Mouse (Mus musculus) stomach, embryonic 16.5 days (tissue): Measurements from ENCODE around the gene Tmed1. TPM values are rescaled to one million over a fixed set of nuclear protein-coding genes. Genes with fewer than 3 reads are reported as not detected.
"Not testable (repeated sequence)": the region's sequence is repeated elsewhere in the genome, so short reads cannot be mapped to it uniquely, and the experiment has no call there.

Source experiments
- ATAC-seq: fragments of 200-750 bp; cut with Nextera tagmentation; 2 replicates; pipeline ENCODE4 v1.8.0; 2017; ENCODE audit warnings: moderate number of reproducible peaks, moderate TSS enrichment; ENCODE audit not compliant: insufficient read depth, low FRiP score
- H3K27ac ChIP-seq: fragments of 300-500 bp; sonication (generic); 2 replicates; pipeline ENCODE4 v1.5.1; 2014; ENCODE audit warnings: low read length
- H3K27me3 ChIP-seq: fragments of 300-500 bp; sonication (generic); 2 replicates; pipeline ENCODE4 v1.6.1; 2014; ENCODE audit warnings: low read length, control low read depth, mixed read lengths; ENCODE audit not compliant: control insufficient read depth, insufficient read depth
- H3K36me3 ChIP-seq: fragments of 300-500 bp; sonication (generic); 2 replicates; pipeline ENCODE4 v1.6.1; 2014; ENCODE audit warnings: low read length; ENCODE audit not compliant: control insufficient read depth, insufficient read depth
- H3K4me1 ChIP-seq: fragments of 300-500 bp; sonication (generic); 2 replicates; pipeline ENCODE4 v1.6.1; 2014; ENCODE audit warnings: low read length, control low read depth, mixed read lengths; ENCODE audit not compliant: control insufficient read depth, insufficient read depth
- H3K4me2 ChIP-seq: fragments of 300-500 bp; sonication (generic); 2 replicates; pipeline ENCODE4 v1.6.1; 2014; ENCODE audit warnings: low read depth, low read length, mixed read lengths
- H3K4me3 ChIP-seq: fragments of 300-500 bp; sonication (generic); replicated peaks from 2 replicates; pipeline ENCODE4 v1.5.1; 2014; ENCODE audit warnings: mild to moderate bottlenecking, low read length
- H3K9ac ChIP-seq: fragments of 300-500 bp; sonication (generic); 2 replicates; pipeline ENCODE4 v1.6.1; 2014; ENCODE audit warnings: low read length
- H3K9me3 ChIP-seq: fragments of 300-500 bp; sonication (generic); replicated peaks from 2 replicates; pipeline ENCODE4 v1.6.1; 2016; ENCODE audit warnings: low read length, control low read depth; ENCODE audit not compliant: control insufficient read depth
- WGBS: fragments of 180-500 bp; shearing (Covaris S2); extraction: QIAGEN DNeasy Blood & Tissue Kit; methylation state at CpG from one replicate; pipeline ENCODE4 v1.1.7; 2014; 5-methylcytosine and 5-hydroxymethylcytosine counted together
- microRNA-seq: library from miRNA; unstranded; fragments of <30 nt; microRNA quantifications from one replicate; pipeline ENCODE4, GENCODE M21; 2016
- polyA plus RNA-seq: library from polyadenylated mRNA; unstranded; fragments of >200 nt; fragmentation: Nextera tagmentation; extraction: Ambion mirVana; gene quantifications from 2 replicates; pipeline ENCODE4 v1.2.1, GENCODE M21; 2015

Gene Tmed1
- polyA plus RNA-seq, 1 experiment from 2014 or later, result 78.5 TPM

DNA sequence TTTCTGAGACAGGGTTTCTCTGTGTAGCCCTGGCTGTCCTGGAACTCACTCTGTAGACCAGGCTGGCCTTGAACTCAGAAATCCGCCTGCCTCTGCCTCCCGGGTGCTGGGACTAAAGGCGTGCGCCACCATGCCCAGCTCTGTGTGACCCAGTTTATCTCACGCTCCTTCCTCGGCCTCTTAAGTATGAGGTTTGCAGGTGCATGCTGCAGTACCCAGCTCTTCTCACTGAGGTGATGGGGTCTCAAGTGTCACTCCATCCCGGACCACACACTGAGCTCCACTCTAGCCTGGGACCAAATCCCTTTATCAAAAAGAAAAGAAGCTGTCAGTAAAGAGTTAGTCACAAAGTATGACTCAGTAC is 45.5 kb downstream of the Tmed1 start:
- H3K9me3 ChIP-seq, H3K27me3 ChIP-seq, H3K4me1 ChIP-seq, H3K9ac ChIP-seq, H3K36me3 ChIP-seq, H3K4me2 ChIP-seq, H3K4me3 ChIP-seq, H3K27ac ChIP-seq, ATAC-seq: not testable (repeated sequence)
- WGBS, result 91% methylated on average over 7 of the region's 7 CpGs

- Histone ChIP-seq H3K36me3 (peaks cover 12% of the 10 kb centered on the region; the same call in 1 of the 2 replicates), H3K27ac (no peak overlapping the region; the same call in 1 of the 2 replicates), H3K4me2 (no peak overlapping the region), H3K27me3 (no peaks in the 10 kb centered on the region), H3K9ac (no peak overlapping the region), H3K4me1 (peaks cover 8% of the 10 kb centered on the region), H3K9me3 (no peaks in the 10 kb centered on the region), H3K4me3 (no peak overlapping the region)
- WGBS, result 79% methylated on average over 3 of the region's 3 CpGs
- no peak for ATAC-seq
These were observed 46.1 kb downstream of the Tmed1 start for GRCm38 (mm10) chr9:21463766-21464564.

GRCm38 (mm10) chr9:21463138-21463590 is 46.9 kb downstream of the Tmed1 start:
- peak; percentile 42; the same call in 1 of the 2 replicates for ATAC-seq
- no peaks in the 10 kb centered on the region for H3K9me3 ChIP-seq
- H3K4me3 ChIP-seq, result no peak overlapping the region
- WGBS, result 47% methylated on average over 5 of the region's 5 CpGs
- H3K4me1 ChIP-seq, result peaks cover 8% of the 10 kb centered on the region
- no peaks in the 10 kb centered on the region for H3K27me3 ChIP-seq
- H3K36me3 ChIP-seq, result peaks cover 12% of the 10 kb centered on the region; the same call in 1 of the 2 replicates
- no peak overlapping the region; the same call in 1 of the 2 replicates for H3K27ac ChIP-seq
- no peak overlapping the region for H3K4me2 ChIP-seq
- no peak overlapping the region for H3K9ac ChIP-seq

GRCm38 (mm10) chr9:21460400-21460940 is 49.6 kb downstream of the Tmed1 start:
- no peak for ATAC-seq
- Histone ChIP-seq H3K27ac (no peak overlapping the region), H3K4me3 (no peak overlapping the region), H3K36me3 (0 out of 2 replicates have a peak, but pooled peaks cover 3% of the 10 kb centered on the region), H3K4me1 (peaks cover 11% of the 10 kb centered on the region), H3K4me2 (no peak overlapping the region), H3K9me3 (no peaks in the 10 kb centered on the region), H3K27me3 (no peaks in the 10 kb centered on the region), H3K9ac (no peak overlapping the region)
- WGBS, result 88% methylated on average over 3 of the region's 3 CpGs

DNA sequence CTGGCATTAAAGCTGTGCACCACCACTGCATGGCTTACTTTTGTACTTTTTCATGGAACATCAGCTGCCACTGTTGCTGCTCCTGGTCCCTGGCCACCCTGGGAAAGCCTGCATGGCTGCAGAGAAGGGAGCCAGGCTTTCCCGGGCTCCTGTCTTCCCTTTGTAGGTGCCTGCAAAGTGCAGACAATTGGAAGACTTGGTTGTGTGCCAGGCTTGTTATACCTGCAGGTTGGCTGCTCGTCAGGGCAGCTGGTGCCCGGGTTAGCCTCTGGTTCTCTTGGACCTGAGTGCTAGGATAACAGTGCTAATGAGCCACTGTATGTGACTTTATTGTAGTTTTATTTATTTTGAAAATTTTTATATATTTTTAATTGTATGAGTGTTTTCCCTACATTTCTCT is 51.2 kb downstream of the Tmed1 start:
- no peak for ATAC-seq
- H3K9ac ChIP-seq, result no peak overlapping the region
- H3K4me2 ChIP-seq, result no peak overlapping the region
- no peaks in the 10 kb centered on the region for H3K9me3 ChIP-seq
- 0 out of 2 replicates have a peak, but pooled peaks cover 3% of the 10 kb centered on the region for H3K36me3 ChIP-seq
- peaks cover 12% of the 10 kb centered on the region for H3K4me1 ChIP-seq
- no peak overlapping the region for H3K4me3 ChIP-seq
- H3K27ac ChIP-seq, result no peak overlapping the region
- H3K27me3 ChIP-seq, result no peaks in the 10 kb centered on the region
- 90% methylated on average over 3 of the region's 3 CpGs for WGBS

Small RNA genes within 50 kb of the gene (microRNA-seq; reads per million reads assigned to microRNA genes)
- gene Mir199a-1, result 10.6 reads per million, percentile 32 among the genes with 10 or more reads in this experiment

Other genes starting within 250 kb of the Tmed1 start
- gene Atg4d, start 245.0 kb downstream of the Tmed1 start, polyA plus RNA-seq, result 53.3 and 55.7 TPM in 2 replicates
- 15.2 and 18.2 TPM in 2 replicates for gene Kri1, start 222.3 kb downstream of the Tmed1 start, polyA plus RNA-seq
- gene Cdkn2d, start 218.8 kb downstream of the Tmed1 start, polyA plus RNA-seq, result 47.4 and 51.5 TPM in 2 replicates
- gene Ap1m2, start 197.9 kb downstream of the Tmed1 start, polyA plus RNA-seq, result 77.7 and 86.3 TPM in 2 replicates
- gene Slc44a2, start 189.6 kb downstream of the Tmed1 start, polyA plus RNA-seq, result 116 and 130 TPM in 2 replicates
- 144 and 147 TPM in 2 replicates for gene Ilf3, start 142.4 kb downstream of the Tmed1 start, polyA plus RNA-seq
- gene Qtrt1, start 98.4 kb downstream of the Tmed1 start, polyA plus RNA-seq, result 51.1 and 51.4 TPM in 2 replicates
- gene Dnm2, start 85.3 kb downstream of the Tmed1 start, polyA plus RNA-seq, result 81.4 and 97.2 TPM in 2 replicates
- gene AB124611, start 15.9 kb upstream of the Tmed1 start, polyA plus RNA-seq, result 5.9 and 6.0 TPM in 2 replicates
- gene Carm1, start 36.6 kb upstream of the Tmed1 start, polyA plus RNA-seq, result 15.6 and 16.1 TPM in 2 replicates
- gene Timm29, start 82.5 kb upstream of the Tmed1 start, polyA plus RNA-seq, result 19.9 and 22.9 TPM in 2 replicates
- 34.0 and 39.4 TPM in 2 replicates for gene Yipf2, start 82.6 kb upstream of the Tmed1 start, polyA plus RNA-seq
- gene Smarca4, start 105.9 kb upstream of the Tmed1 start, polyA plus RNA-seq, result 63.2 and 65.0 TPM in 2 replicates
- 62.2 and 69.3 TPM in 2 replicates for gene Ldlr, start 213.2 kb upstream of the Tmed1 start, polyA plus RNA-seq